Mouse (Mus musculus) liver, postnatal 0 days (tissue): ENCODE results near the gene Pip4p1.

Experiments
- CTCF ChIP-seq: sonication (generic); IDR thresholded peaks from 2 replicates; pipeline ENCODE4 v1.5.1; 2016; ENCODE audit warnings: antibody characterized with exemption, low read depth
- EP300 ChIP-seq: IDR thresholded peaks from 2 replicates; pipeline ENCODE4 v1.6.1; 2016; ENCODE audit warnings: antibody characterized with exemption, low read depth, mild to moderate bottlenecking

GRCm38 (mm10) chr14:50895985-50896746 is 34.5 kb downstream of the Pip4p1 start:
- no peak for TF ChIP-seq EP300
- no peak for TF ChIP-seq CTCF
